Mouse (Mus musculus) ES-Bruce4 (cell line): Measurements from ENCODE around the gene Padi3.

Source experiments
- CTCF ChIP-seq: IDR thresholded peaks from one replicate; pipeline ENCODE4 v1.8.1; 2011; ENCODE audit warnings: low read depth, low read length
- EP300 ChIP-seq: IDR thresholded peaks from 2 replicates; pipeline ENCODE4 v1.6.1; 2011; ENCODE audit warnings: low read depth, low read length; ENCODE audit not compliant: insufficient read depth
- POLR2A ChIP-seq: IDR thresholded peaks from one replicate; pipeline ENCODE4 v1.8.1; 2011; ENCODE audit warnings: low read length; ENCODE audit not compliant: insufficient read depth

DNA sequence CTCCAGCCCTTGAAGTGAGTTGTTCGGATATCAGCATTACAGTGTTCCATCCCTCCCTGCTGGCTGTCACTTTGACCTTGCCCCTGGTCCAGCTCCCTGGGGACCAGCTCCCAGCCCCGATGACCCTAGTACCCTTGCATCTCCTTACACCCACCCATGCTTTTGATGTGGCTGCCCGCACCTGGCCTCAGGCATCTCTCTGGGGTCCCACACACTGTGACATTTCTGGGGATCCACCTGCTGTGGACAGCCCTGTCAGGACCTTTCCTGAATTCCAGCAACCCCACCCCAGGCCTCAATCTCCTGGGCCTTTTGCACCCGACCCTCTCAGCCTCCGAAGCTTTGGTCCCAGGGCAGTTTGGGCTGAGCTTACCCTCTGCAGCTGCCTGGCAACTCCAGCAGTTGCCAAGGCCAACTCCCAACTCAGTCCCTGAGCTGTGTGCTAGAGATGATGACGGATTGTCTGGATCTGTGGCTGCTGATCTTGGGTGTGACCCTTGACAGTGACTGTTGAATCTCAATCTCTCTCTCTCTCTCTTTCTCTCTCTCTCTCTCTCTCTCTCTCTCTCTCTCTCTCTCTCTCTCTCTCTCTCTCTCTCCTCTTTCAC lies 24.0 kb upstream of the Padi3 start:
- no peak for TF ChIP-seq CTCF
- TF ChIP-seq POLR2A, result no peak
- TF ChIP-seq EP300, result no peak
